Comparison of ENCODE assay signal across 16 mouse cellular contexts in genomic region chr1:162727981-162728380, GRCm38 (mm10). TPM values are rescaled to one million over a fixed set of nuclear protein-coding genes. Genes with fewer than 3 reads are reported as not detected.
DNase-seq lines count a peak whose midpoint lies in the region; ATAC-seq lines count a peak whose summit lies in the region.
"Had no signal": no experiment of that assay in that cellular context is flagged by ENCODE, and none has a peak within 500 bp of the region (broad histone marks: within the 10 kb centered on the region; RNA-seq: fewer than 3 reads in every experiment).

No protein-coding gene starts in this region.

- DNase-seq in 416B (ENCODE audit: low read depth) = peak; percentile 19
- peak; percentile 89 for DNase-seq in CD4-positive, CD25-positive, alpha-beta regulatory T cell, adult 2 months (ENCODE audit: low read depth, low spot score)
- DNase-seq in thymus, postnatal 10 days (ENCODE audit: low spot score in 2 of 2) = peak; percentile 64 to 70
- no peak for DNase-seq in c-Kit-positive CD71-positive TER-119-positive erythroid progenitor cells, embryonic 14.5 days (ENCODE audit: low spot score)
- no peak for DNase-seq in cerebellum, adult 9-11 months
- no peak for DNase-seq in left cerebral cortex, adult 8-10 months (ENCODE audit: low spot score in 2 of 2)
- DNase-seq: embryo, embryonic 11 days; forebrain, postnatal 0 days; heart, postnatal 14 days; kidney, adult 9 months; kidney, postnatal 25 days; layer of hippocampus, adult 9-11 months; liver, postnatal 0 days; lung, postnatal 4 days had no signal

- peak; percentile 70 for ATAC-seq in megakaryocyte, adult 5-6 weeks (ENCODE audit: poor library complexity, severe bottlenecking)
- ATAC-seq: forebrain, postnatal 0 days; intestine, embryonic 15.5 days; liver, postnatal 0 days had no signal

RNA-seq across cellular contexts. Expression of gene Prrc2c, which starts 12.4 kb away (rescaled TPM):
- 175 and 178 TPM in 2 replicates for total RNA-seq in megakaryocyte, adult 5-6 weeks (2015)
- 84.4 and 125 TPM in 2 replicates for total RNA-seq in megakaryocyte, adult 5-6 weeks (2017)
- total RNA-seq in left cerebral cortex, adult 8-10 months (2022) = 100 to 1,000 TPM; 168 to 195 (median 183) TPM

Comparison
In these comparisons a context has a peak if more than half of its experiments do, and no peak if none do; other contexts are left out.
1. DNase-seq: peak in 416B (single experiment), CD4-positive, CD25-positive, alpha-beta regulatory T cell, adult 2 months (single experiment) and thymus, postnatal 10 days (2 of 2); none in c-Kit-positive CD71-positive TER-119-positive erythroid progenitor cells, embryonic 14.5 days (single experiment), cerebellum, adult 9-11 months (single experiment) and left cerebral cortex, adult 8-10 months (0 of 2).